Mouse (Mus musculus) CD4-positive helper T cell, adult 2 months (primary cell): ENCODE results near the gene Lcat.

Experiments used
- DNase-seq: peaks from one replicate; pipeline ENCODE4 v3.0.0-alpha.2; 2012; ENCODE audit warnings: low read depth, missing footprints, low spot score

Gene Lcat

GRCm38 (mm10) chr8:105889756-105890465 lies 53.3 kb downstream of the Lcat start:
- no peak for DNase-seq
